In genomic region chr9:54216511-54216910, GRCm38 (mm10) we compare ENCODE assay signal across 23 mouse cellular contexts.
DNase-seq lines count a peak whose midpoint lies in the region; TF ChIP-seq lines count a peak whose summit lies in the region.
"Had no signal": no experiment of that assay in that cellular context is flagged by ENCODE, and none has a peak within 500 bp of the region (broad histone marks: within the 10 kb centered on the region; RNA-seq: fewer than 3 reads in every experiment).

No protein-coding gene starts in this region.

- no peaks in the 10 kb centered on the region for H3K36me3 ChIP-seq in E14TG2a.4 (ENCODE audit: insufficient read depth, low read length)
- H3K36me3 ChIP-seq: embryonic facial prominence, embryonic 13.5 days; embryonic facial prominence, embryonic 15.5 days; forebrain, embryonic 10.5 days; forebrain, embryonic 12.5 days; G1E had no signal

- peaks cover 62% of the 10 kb centered on the region for H3K4me1 ChIP-seq in E14TG2a.4 (replicated peaks; ENCODE audit: low read depth, low read length)
- H3K4me1 ChIP-seq: embryonic facial prominence, embryonic 13.5 days; embryonic facial prominence, embryonic 15.5 days; forebrain, embryonic 10.5 days; forebrain, embryonic 12.5 days had no signal

- H3K27me3 ChIP-seq in E14TG2a.4 (ENCODE audit: insufficient read depth, low read length): no peaks in the 10 kb centered on the region
- H3K27me3 ChIP-seq: CH12.LX; embryonic facial prominence, embryonic 13.5 days; embryonic facial prominence, embryonic 15.5 days; forebrain, embryonic 12.5 days had no signal

- no peaks in the 10 kb centered on the region for H3K9me3 ChIP-seq in E14TG2a.4 (ENCODE audit: low read length)
- H3K9me3 ChIP-seq: embryonic facial prominence, embryonic 13.5 days; embryonic facial prominence, embryonic 15.5 days; forebrain, embryonic 10.5 days; forebrain, embryonic 12.5 days; G1E had no signal

- H3K4me3 ChIP-seq in E14TG2a.4 (replicated peaks; ENCODE audit: low read length): 0 out of 2 replicates have a peak overlapping the region, but pooled peaks have one; percentile 20
- H3K4me3 ChIP-seq: embryonic facial prominence, embryonic 13.5 days; embryonic facial prominence, embryonic 15.5 days; erythroblast, embryonic 14.5 days; forebrain, embryonic 10.5 days; forebrain, embryonic 12.5 days had no signal

- DNase-seq in ES-CJ7 (ENCODE audit: low read depth, low spot score) (peak; percentile 75), R1 (ENCODE audit: low read depth, low spot score) (peak; percentile 7), liver (no peak)
- no peak for DNase-seq in left cerebral cortex, adult 11 months (ENCODE audit: low spot score)
- DNase-seq in cerebellum, adult 18-20 months: no peak
- DNase-seq: adrenal gland, adult 8-10 months; adrenal gland, postnatal 14 days; adrenal gland, postnatal 36 days; B cell, adult 2 months; cerebellum, adult 11-12 months; cerebellum, adult 8-10 months; cerebellum, adult 9-11 months; cerebellum, postnatal 14 days; cerebellum, postnatal 36 days; embryo, embryonic 11 days had no signal

- no peak for TF ChIP-seq CTCF in E14TG2a.4 (conservative IDR thresholded peaks at IDR 0.05; ENCODE audit: low read length)

Comparison
In these comparisons a context has a peak if more than half of its experiments do, and no peak if none do; other contexts are left out.
1. DNase-seq: peak in ES-CJ7 (single experiment) and R1 (single experiment); none in left cerebral cortex, adult 11 months (single experiment), liver (single experiment) and cerebellum, adult 18-20 months (0 of 2).